14 mouse cellular contexts compared by ENCODE assay signal in the genomic region with DNA sequence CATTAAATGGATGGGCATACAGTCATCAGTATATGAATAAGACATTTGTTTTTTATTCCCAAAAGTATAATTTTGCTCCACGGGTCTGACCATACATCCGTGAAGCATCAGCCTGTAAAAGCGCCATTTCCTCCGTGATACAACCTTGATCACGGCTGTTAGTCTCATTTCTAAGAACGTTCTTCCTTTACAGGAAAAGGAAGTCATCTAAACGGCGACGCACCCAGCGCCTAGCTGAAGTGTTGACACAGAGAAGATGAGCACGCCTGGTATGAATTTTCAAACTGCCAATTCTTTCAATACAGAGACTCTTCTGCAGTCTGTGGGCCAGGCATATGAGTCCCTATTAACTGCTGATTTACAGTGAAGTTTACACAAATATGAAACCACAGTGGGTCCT.
DNase-seq lines count a peak whose midpoint lies in the region; TF ChIP-seq lines count a peak whose summit lies in the region.
"Had no signal": no experiment of that assay in that cellular context is flagged by ENCODE, and none has a peak within 500 bp of the region (broad histone marks: within the 10 kb centered on the region; RNA-seq: fewer than 3 reads in every experiment).

No protein-coding gene starts in this region.

- peak; percentile 26 to 50 for DNase-seq in spleen, postnatal 36 days (ENCODE audit: low spot score in 2 of 2)
- DNase-seq in spleen, postnatal 4 days (ENCODE audit: low spot score in 2 of 2): no peak
- DNase-seq in induced T-regulatory cell, adult 2 months (ENCODE audit: low read depth): peak; percentile 77
- peak; percentile 66 for DNase-seq in naive thymus-derived CD4-positive, alpha-beta T cell, adult 2 months (ENCODE audit: low read depth)
- DNase-seq in left cerebral cortex, adult 2 months (ENCODE audit: extremely low spot score in 1 of 2, low spot score in 2 of 2): no peak
- DNase-seq in urinary bladder, postnatal 10 days (ENCODE audit: low spot score): no peak
- DNase-seq in left cerebral cortex, postnatal 36 days (ENCODE audit: low spot score in 2 of 2): no peak
- DNase-seq: adrenal gland, postnatal 14 days; cerebellum, postnatal 25 days; gastrocnemius, postnatal 25 days; kidney, adult 18-20 months; spleen, adult 18-20 months had no signal

- TF ChIP-seq CTCF in left cerebral cortex, adult 2 months (IDR thresholded peaks at IDR 0.05): no peak

- H3K4me3 ChIP-seq in left cerebral cortex, adult 2 months: no peak overlapping the region
- H3K4me3 ChIP-seq: neural tube, embryonic 15.5 days had no signal

- H3K27ac ChIP-seq in left cerebral cortex, adult 2 months: no peak overlapping the region
- H3K27ac ChIP-seq: macrophage; neural tube, embryonic 15.5 days had no signal

- intact Hi-C loops in left cerebral cortex, adult 2 months (cut with DNase I): no loop called here
- intact Hi-C loops in left cerebral cortex, postnatal 36 days (cut with DNase I): loop anchor here (10.0 kb wide), 1 partner anchor 135 kb away; no protein-coding TSS in a partner anchor

Comparison
In these comparisons a context has a peak if more than half of its experiments do, and no peak if none do; other contexts are left out.
1. DNase-seq: peak in spleen, postnatal 36 days (2 of 2), induced T-regulatory cell, adult 2 months (single experiment) and naive thymus-derived CD4-positive, alpha-beta T cell, adult 2 months (single experiment); none in spleen, postnatal 4 days (0 of 2), left cerebral cortex, adult 2 months (0 of 2), urinary bladder, postnatal 10 days (single experiment) and left cerebral cortex, postnatal 36 days (0 of 2).